Comparison of ENCODE assay signal across 24 mouse cellular contexts in genomic region chrX:165156549-165156948, GRCm38 (mm10).
DNase-seq lines count a peak whose midpoint lies in the region; ATAC-seq and TF ChIP-seq lines count a peak whose summit lies in the region.
"Had no signal": no experiment of that assay in that cellular context is flagged by ENCODE, and none has a peak within 500 bp of the region (broad histone marks: within the 10 kb centered on the region; RNA-seq: fewer than 3 reads in every experiment).

No protein-coding gene starts in this region.

- no peak overlapping the region for H3K4me3 ChIP-seq in CH12.LX (replicated peaks in 1 of 3; ENCODE audit: low read depth in 2 of 3, low read length in 2 of 3, poor library complexity in 1 of 3)
- H3K4me3 ChIP-seq in forebrain, embryonic 15.5 days = no peak overlapping the region
- H3K4me3 ChIP-seq: embryonic facial prominence, embryonic 13.5 days; embryonic facial prominence, embryonic 15.5 days; erythroblast, embryonic 14.5 days; forebrain, embryonic 10.5 days; forebrain, embryonic 12.5 days had no signal

- no peaks in the 10 kb centered on the region for H3K36me3 ChIP-seq in CH12.LX (replicated peaks in 1 of 2; ENCODE audit: control insufficient read depth in 1 of 2, insufficient read depth in 1 of 2, low read length in 1 of 2)
- no peaks in the 10 kb centered on the region for H3K36me3 ChIP-seq in forebrain, embryonic 15.5 days
- H3K36me3 ChIP-seq: embryonic facial prominence, embryonic 13.5 days; embryonic facial prominence, embryonic 15.5 days; forebrain, embryonic 10.5 days; forebrain, embryonic 12.5 days had no signal

- H3K27me3 ChIP-seq in CH12.LX (replicated peaks) = no peaks in the 10 kb centered on the region
- no peaks in the 10 kb centered on the region for H3K27me3 ChIP-seq in forebrain, embryonic 15.5 days
- H3K27me3 ChIP-seq: embryonic facial prominence, embryonic 13.5 days; embryonic facial prominence, embryonic 15.5 days; forebrain, embryonic 12.5 days had no signal

- H3K9me3 ChIP-seq in CH12.LX (replicated peaks; ENCODE audit: low read length) = no peaks in the 10 kb centered on the region
- no peaks in the 10 kb centered on the region for H3K9me3 ChIP-seq in forebrain, embryonic 15.5 days
- H3K9me3 ChIP-seq: embryonic facial prominence, embryonic 13.5 days; embryonic facial prominence, embryonic 15.5 days; forebrain, embryonic 10.5 days; forebrain, embryonic 12.5 days had no signal

- in situ Hi-C loops in CH12.LX (cut with MboI; ENCODE audit: low pct_ligation_motif_present, low pct_unique_long_range_greater_than_20kb, low sequenced_read_pairs) = no loop called here

- peak; percentile 98 for ATAC-seq in common myeloid progenitor, adult 5-6 weeks (replicated peaks; ENCODE audit: low read depth, poor library complexity, severe bottlenecking)
- ATAC-seq in hematopoietic stem cell, adult 5-6 weeks (replicated peaks in 1 of 2; ENCODE audit: insufficient read depth in 1 of 2, low FRiP score in 2 of 2, low TSS enrichment in 1 of 2, low read depth in 1 of 2, poor library complexity in 2 of 2, severe bottlenecking in 2 of 2) = peak; percentile 89 to 95
- ATAC-seq in megakaryocyte progenitor cell, adult 5-6 weeks (replicated peaks; ENCODE audit: poor library complexity) = peak; percentile 99
- no peak for ATAC-seq in forebrain, embryonic 15.5 days (replicated peaks)
- ATAC-seq: CD4-positive, CD25-positive, alpha-beta regulatory T cell, adult 4 months; forebrain, embryonic 14.5 days; forebrain, postnatal 0 days had no signal

- H3K4me2 ChIP-seq in CH12.LX (ENCODE audit: insufficient read depth, low read depth, poor library complexity, severe bottlenecking) = no peak overlapping the region
- no peak overlapping the region for H3K4me2 ChIP-seq in forebrain, embryonic 15.5 days (replicated peaks)
- H3K4me2 ChIP-seq: embryonic facial prominence, embryonic 13.5 days; embryonic facial prominence, embryonic 15.5 days; forebrain, embryonic 12.5 days had no signal

- H3K79me2 ChIP-seq in CH12.LX (replicated peaks; ENCODE audit: control insufficient read depth, extremely low read depth, insufficient read depth, poor library complexity, severe bottlenecking) = no peaks in the 10 kb centered on the region

- no peak for TF ChIP-seq EP300 in CH12.LX (IDR thresholded peaks at IDR 0.05; ENCODE audit: low read length)

- dilution Hi-C loops in CH12.LX (cut with MboI; ENCODE audit: extremely low pct_ligation_motif_present, extremely low pct_unique_long_range_greater_than_20kb, low sequenced_read_pairs) = no loop called here

- DNase-seq in CH12.LX (ENCODE audit: extremely low read depth) = peak; percentile 1
- DNase-seq in cerebellum, postnatal 36 days = no peak
- no peak for DNase-seq in cerebellum, adult 9-10 months
- DNase-seq in gastrocnemius, postnatal 25 days = no peak
- DNase-seq: adrenal gland, adult 2 months; adrenal gland, postnatal 10 days; adrenal gland, postnatal 25 days; B cell, adult 2 months; cerebellum, adult 11-12 months; cerebellum, adult 8-10 months; cerebellum, postnatal 14 days; embryo, embryonic 11 days; forebrain, postnatal 0 days had no signal

- H3K9ac ChIP-seq in CH12.LX (ENCODE audit: insufficient read depth, low read depth) = no peak overlapping the region
- H3K9ac ChIP-seq in forebrain, embryonic 15.5 days (replicated peaks) = no peak overlapping the region
- H3K9ac ChIP-seq: embryonic facial prominence, embryonic 13.5 days; embryonic facial prominence, embryonic 15.5 days; forebrain, embryonic 12.5 days; forebrain, postnatal 0 days had no signal

- TF ChIP-seq CTCF in CH12.LX (conservative IDR thresholded peaks at IDR 0.05 in 1 of 2, IDR thresholded peaks at IDR 0.05 in 1 of 2; ENCODE audit: low read depth in 2 of 2, low read length in 2 of 2) = no peak

- H3K27ac ChIP-seq in CH12.LX (ENCODE audit: insufficient read depth, low read depth) = no peak overlapping the region
- no peak overlapping the region for H3K27ac ChIP-seq in forebrain, embryonic 15.5 days (replicated peaks)
- H3K27ac ChIP-seq: embryonic facial prominence, embryonic 13.5 days; embryonic facial prominence, embryonic 15.5 days; forebrain, embryonic 10.5 days; forebrain, embryonic 12.5 days had no signal

- no peak for TF ChIP-seq POLR2A in CH12.LX (IDR thresholded peaks at IDR 0.05; ENCODE audit: low read depth, low read length)

- H3K4me1 ChIP-seq in CH12.LX (ENCODE audit: control insufficient read depth in 1 of 2, insufficient read depth in 2 of 2) = no peaks in the 10 kb centered on the region
- H3K4me1 ChIP-seq in forebrain, embryonic 15.5 days = no peaks in the 10 kb centered on the region
- H3K4me1 ChIP-seq: embryonic facial prominence, embryonic 13.5 days; embryonic facial prominence, embryonic 15.5 days; forebrain, embryonic 10.5 days; forebrain, embryonic 12.5 days had no signal

- 81% methylated on average over 1 of the region's 1 CpGs for WGBS in forebrain, embryonic 15.5 days

- TF ChIP-seq RAD21 in CH12.LX (IDR thresholded peaks at IDR 0.05; ENCODE audit: low read depth, low read length) = no peak

TF ChIP-seq in CH12.LX, 34 proteins besides CTCF, POLR2A, EP300 and RAD21:
- TF ChIP-seq USF1 (IDR thresholded peaks at IDR 0.05; ENCODE audit: low read depth, low read length) (no peak), ZMIZ1 (IDR thresholded peaks at IDR 0.05; ENCODE audit: low read depth, low read length) (no peak), UBTF (IDR thresholded peaks at IDR 0.05; ENCODE audit: low read depth, low read length) (no peak), KAT2A (IDR thresholded peaks at IDR 0.05; ENCODE audit: insufficient replicate concordance, low read length) (no peak), CHD1 (IDR thresholded peaks at IDR 0.05; ENCODE audit: low read depth, low read length) (no peak), NRF1 (IDR thresholded peaks at IDR 0.05; ENCODE audit: low read depth, low read length) (no peak), MAX (IDR thresholded peaks at IDR 0.05; ENCODE audit: low read length) (no peak), SIN3A (IDR thresholded peaks at IDR 0.05; ENCODE audit: low read length) (no peak), MAZ (IDR thresholded peaks at IDR 0.05; ENCODE audit: low read depth, low read length) (no peak), ETS1 (conservative IDR thresholded peaks at IDR 0.05; ENCODE audit: low read depth, low read length) (no peak), NELFE (IDR thresholded peaks at IDR 0.05; ENCODE audit: low read depth, low read length) (no peak), ZNF384 (IDR thresholded peaks at IDR 0.05; ENCODE audit: low read depth, low read length) (no peak), USF2 (conservative IDR thresholded peaks at IDR 0.05; ENCODE audit: low read depth, low read length) (no peak), PAX5 (IDR thresholded peaks at IDR 0.05; ENCODE audit: low read length) (no peak), TCF12 (IDR thresholded peaks at IDR 0.05; ENCODE audit: low read depth, low read length) (no peak), MAFK (IDR thresholded peaks at IDR 0.05; ENCODE audit: insufficient replicate concordance, low read length) (no peak), GABPA (IDR thresholded peaks at IDR 0.05; ENCODE audit: insufficient replicate concordance, low read depth, low read length) (no peak)
